Mouse (Mus musculus) midbrain, postnatal 0 days (tissue): ENCODE results near the gene Sipa1l1. TPM values are rescaled to one million over a fixed set of nuclear protein-coding genes. Genes with fewer than 3 reads are reported as not detected.
A peak's percentile ranks its signal among the peaks of the same experiment; 100 is the strongest.

ENCODE experiments used
- ATAC-seq: fragments of 200-750 bp; cut with Nextera tagmentation; 2 replicates; pipeline ENCODE4 v1.8.0; 2017; ENCODE audit warnings: moderate number of reproducible peaks, mild to moderate bottlenecking, moderate TSS enrichment, moderate library complexity; ENCODE audit not compliant: low FRiP score
- DNase-seq: peaks from one replicate; pipeline ENCODE4 v3.0.0-alpha.2; 2015; ENCODE audit warnings: low spot score
- H3K27ac ChIP-seq: fragments of 300-500 bp; sonication (generic); 2 replicates; pipeline ENCODE4 v1.5.1; 2014; ENCODE audit warnings: low read depth, mild to moderate bottlenecking, low read length, mixed read lengths
- H3K27me3 ChIP-seq: fragments of 300-500 bp; sonication (generic); 2 replicates; pipeline ENCODE4 v1.6.1; 2014; ENCODE audit warnings: low read length, control low read depth, mixed read lengths; ENCODE audit not compliant: insufficient read depth
- H3K36me3 ChIP-seq: fragments of 300-500 bp; sonication (generic); 2 replicates; pipeline ENCODE4 v1.6.1; 2014; ENCODE audit warnings: low read length, control low read depth, mixed read lengths; ENCODE audit not compliant: insufficient read depth
- H3K4me1 ChIP-seq: fragments of 300-500 bp; sonication (generic); 2 replicates; pipeline ENCODE4 v1.6.1; 2014; ENCODE audit warnings: mild to moderate bottlenecking, control low read depth, antibody characterized with exemption, low read length, mixed read lengths; ENCODE audit not compliant: insufficient read depth
- H3K4me2 ChIP-seq: fragments of 300-500 bp; sonication (generic); 2 replicates; pipeline ENCODE4 v1.6.1; 2014; ENCODE audit warnings: low read depth, mild to moderate bottlenecking, low read length, mixed read lengths; ENCODE audit not compliant: poor library complexity, severe bottlenecking
- H3K4me3 ChIP-seq: fragments of 300-500 bp; sonication (generic); 2 replicates; pipeline ENCODE4 v1.5.1; 2014; ENCODE audit warnings: low read depth, mild to moderate bottlenecking, low read length, moderate library complexity
- H3K9ac ChIP-seq: fragments of 300-500 bp; sonication (generic); replicated peaks from 2 replicates; pipeline ENCODE4 v1.6.1; 2014; ENCODE audit warnings: mild to moderate bottlenecking, low read length, moderate library complexity, mixed read lengths; ENCODE audit not compliant: poor library complexity, severe bottlenecking
- H3K9me3 ChIP-seq: fragments of 300-500 bp; sonication (generic); 2 replicates; pipeline ENCODE4 v1.6.1; 2016; ENCODE audit warnings: low read length, control low read depth
- CTCF ChIP-seq: IDR thresholded peaks from 2 replicates; pipeline ENCODE4 v1.5.1; 2016; ENCODE audit warnings: antibody characterized with exemption, mild to moderate bottlenecking
- WGBS: fragments of 180-500 bp; shearing (Covaris S2); extraction: QIAGEN DNeasy Blood & Tissue Kit; methylation state at CpG from one replicate; pipeline ENCODE4 v1.1.7; 2014; 5-methylcytosine and 5-hydroxymethylcytosine counted together
- polyA plus RNA-seq: library from polyadenylated mRNA; unstranded; fragments of >200 nt; fragmentation: Nextera tagmentation; extraction: Ambion mirVana; gene quantifications from 2 replicates; pipeline ENCODE4 v1.2.1, GENCODE M21; 2015
- total RNA-seq: library from RNA; depleted of rRNA; stranded (reverse); fragments of >200 nt; gene quantifications from 2 replicates; pipeline ENCODE4 v1.2.3, GENCODE M21; 2014

The Sipa1l1 gene
- total and polyA plus RNA-seq, 2 experiments from 2014 or later: 7.1 to 22.2 TPM

DNA sequence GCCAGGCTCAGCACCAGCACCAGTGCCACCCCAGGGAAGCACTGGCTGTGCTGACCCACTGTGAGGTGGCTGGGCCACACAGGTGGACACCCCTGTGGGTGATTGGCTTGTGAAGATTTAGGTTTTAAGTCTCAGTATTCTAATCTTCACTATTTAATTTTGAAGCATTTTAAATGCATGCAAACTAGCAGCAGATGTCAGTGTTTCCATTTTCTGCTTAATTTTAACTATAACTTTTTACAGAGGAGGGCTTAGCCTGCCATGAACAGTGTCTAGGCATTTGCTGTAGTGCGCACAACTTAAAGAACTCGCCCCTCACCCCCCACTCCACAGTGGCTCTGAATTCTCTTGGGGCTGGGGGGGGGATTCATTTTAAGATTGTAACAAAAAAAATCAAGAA is 152.7 kb downstream of the Sipa1l1 start:
- no peaks in the 10 kb centered on the region for H3K9me3 ChIP-seq
- no peak overlapping the region for H3K9ac ChIP-seq
- no peak for DNase-seq
- H3K4me2 ChIP-seq: no peak overlapping the region
- H3K4me3 ChIP-seq: no peak overlapping the region
- peak; percentile 57 for TF ChIP-seq CTCF
- no peaks in the 10 kb centered on the region for H3K36me3 ChIP-seq
- no peak overlapping the region for H3K27ac ChIP-seq
- WGBS: 89% methylated on average over 2 of the region's 2 CpGs
- H3K27me3 ChIP-seq: no peaks in the 10 kb centered on the region
- no peaks in the 10 kb centered on the region for H3K4me1 ChIP-seq
- ATAC-seq: no peak

DNA sequence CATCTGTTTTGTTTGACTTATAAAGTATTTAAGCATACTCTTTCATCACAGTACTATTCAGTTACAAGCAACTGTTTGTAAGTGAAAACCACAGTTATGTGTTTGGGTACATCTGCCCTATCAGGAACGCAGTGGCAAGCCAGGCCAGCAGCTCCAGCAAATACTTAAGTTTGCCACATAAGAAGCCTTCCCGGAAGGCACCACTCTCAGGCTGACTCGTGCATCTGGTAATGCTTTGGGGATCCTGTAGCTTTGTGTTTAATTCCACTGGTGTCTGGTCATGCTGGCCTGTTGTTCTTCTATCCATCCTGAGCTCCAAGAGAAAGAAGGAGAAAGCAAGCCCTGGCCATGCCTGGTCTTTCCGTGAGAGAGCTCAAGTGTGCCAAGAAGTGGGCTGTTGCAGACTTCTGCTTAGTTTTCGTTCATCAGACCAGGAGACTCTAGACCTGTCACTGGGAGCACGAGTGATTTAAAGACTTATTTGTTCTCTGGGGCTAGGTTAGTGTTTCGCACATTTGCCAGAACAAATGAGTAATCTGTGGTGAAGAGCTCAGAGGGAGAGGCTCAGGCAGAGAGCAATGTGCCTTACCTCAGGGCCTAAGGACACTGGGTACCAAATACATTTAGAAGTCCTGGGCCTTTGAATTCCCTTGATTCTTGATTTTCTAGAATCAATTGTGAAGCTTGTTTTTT is 153.8 kb downstream of the Sipa1l1 start:
- WGBS: 76% methylated on average over 7 of the region's 7 CpGs
- no peaks in the 10 kb centered on the region for H3K36me3 ChIP-seq

GRCm38 (mm10) chr12:82324621-82325020 is 155.5 kb downstream of the Sipa1l1 start:
- Histone ChIP-seq H3K9me3 (no peaks in the 10 kb centered on the region), H3K4me1 (no peaks in the 10 kb centered on the region), H3K4me2 (no peak overlapping the region), H3K4me3 (no peak overlapping the region), H3K36me3 (no peaks in the 10 kb centered on the region), H3K27me3 (no peaks in the 10 kb centered on the region), H3K27ac (no peak overlapping the region), H3K9ac (no peak overlapping the region)
- no peak for TF ChIP-seq CTCF
- ATAC-seq (no peak), DNase-seq (no peak)
- 69% methylated on average over 5 of the region's 5 CpGs for WGBS

More for the DNA sequence above, 153.8 kb downstream of the Sipa1l1 start:
- Histone ChIP-seq H3K27me3 (no peaks in the 10 kb centered on the region), H3K27ac (no peak overlapping the region), H3K9ac (no peak overlapping the region), H3K4me2 (no peak overlapping the region), H3K4me3 (no peak overlapping the region), H3K4me1 (no peaks in the 10 kb centered on the region), H3K9me3 (no peaks in the 10 kb centered on the region)
- ATAC-seq (no peak), DNase-seq (no peak)
- no peak for TF ChIP-seq CTCF

DNA sequence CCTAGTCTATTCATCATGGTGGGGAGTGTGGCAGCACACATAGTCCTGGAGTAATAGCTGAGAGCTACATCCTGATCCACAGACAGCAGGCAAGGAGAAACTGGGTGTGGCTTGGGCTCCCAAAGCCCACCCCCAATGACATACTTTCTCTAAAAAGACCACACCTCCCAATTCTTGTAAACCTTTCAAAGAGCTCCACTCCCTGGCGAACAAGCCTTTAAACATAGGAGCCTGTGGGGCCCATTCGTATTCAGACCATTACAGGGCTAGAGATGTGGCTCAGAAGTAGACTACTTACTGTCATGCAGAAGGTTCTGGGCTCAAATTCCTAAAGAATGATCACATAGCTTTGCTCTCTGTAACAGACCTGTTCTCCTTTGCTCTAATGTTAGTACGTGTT is 156.4 kb downstream of the Sipa1l1 start:
- no peaks in the 10 kb centered on the region for H3K36me3 ChIP-seq
- DNase-seq: no peak
- no peak overlapping the region for H3K9ac ChIP-seq
- no peak overlapping the region for H3K4me2 ChIP-seq
- 92% methylated on average over 3 of the region's 3 CpGs for WGBS
- no peak for TF ChIP-seq CTCF
- no peaks in the 10 kb centered on the region for H3K9me3 ChIP-seq
- no peaks in the 10 kb centered on the region for H3K4me1 ChIP-seq
- H3K27ac ChIP-seq: no peak overlapping the region
- no peak for ATAC-seq
- no peaks in the 10 kb centered on the region for H3K27me3 ChIP-seq
- H3K4me3 ChIP-seq: no peak overlapping the region

DNA sequence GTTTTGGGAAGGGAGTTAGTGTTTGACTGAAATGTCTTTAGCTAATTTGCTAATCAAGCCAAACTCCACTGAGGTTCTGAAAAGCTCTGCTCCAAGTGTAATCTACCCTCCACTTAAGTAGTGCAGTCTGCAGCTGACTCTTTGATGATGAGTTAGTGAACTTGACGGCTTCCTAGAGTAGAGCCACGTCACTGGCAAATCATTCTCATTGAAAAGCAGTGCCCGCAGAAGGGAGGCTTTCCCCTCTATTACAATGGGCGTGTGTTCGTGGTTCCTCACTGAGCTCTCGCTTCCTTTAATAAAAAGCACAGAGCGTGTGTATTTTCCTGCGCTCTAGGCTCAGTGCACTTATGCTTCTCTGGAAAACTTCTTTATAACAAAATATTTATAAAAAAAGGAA is 157.3 kb downstream of the Sipa1l1 start:
- Histone ChIP-seq H3K9me3 (no peaks in the 10 kb centered on the region), H3K4me2 (no peak overlapping the region), H3K9ac (no peak overlapping the region), H3K27ac (no peak overlapping the region), H3K4me1 (no peaks in the 10 kb centered on the region), H3K4me3 (no peak overlapping the region), H3K27me3 (no peaks in the 10 kb centered on the region), H3K36me3 (no peaks in the 10 kb centered on the region)
- ATAC-seq: no peak
- no peak for TF ChIP-seq CTCF
- 56% methylated on average over 8 of the region's 8 CpGs for WGBS
- no peak for DNase-seq

DNA sequence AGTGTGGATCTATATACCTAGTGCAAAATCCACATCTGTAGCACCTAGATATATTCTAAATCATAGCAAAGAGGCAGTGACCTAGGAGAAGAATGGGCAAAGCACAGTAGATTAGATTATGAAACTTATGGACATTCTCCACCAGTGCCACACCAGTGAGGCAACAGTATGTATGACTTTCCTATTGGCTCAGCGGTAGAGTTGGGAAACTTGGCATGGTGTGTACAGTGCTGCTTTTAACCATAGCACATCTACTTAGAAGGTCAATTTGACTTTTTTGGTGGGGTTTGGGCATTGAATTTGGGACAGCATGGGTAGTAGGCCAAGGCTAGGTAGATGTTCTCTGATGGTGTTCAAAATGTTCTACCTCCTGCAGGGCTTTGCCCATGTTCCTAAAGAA is 159.0 kb downstream of the Sipa1l1 start:
- Histone ChIP-seq H3K27me3 (no peaks in the 10 kb centered on the region), H3K9me3 (no peaks in the 10 kb centered on the region), H3K9ac (no peak overlapping the region), H3K4me2 (no peak overlapping the region), H3K27ac (no peak overlapping the region), H3K4me1 (no peaks in the 10 kb centered on the region), H3K36me3 (no peaks in the 10 kb centered on the region), H3K4me3 (no peak overlapping the region)
- 100% methylated on average over 1 of the region's 1 CpGs for WGBS
- no peak for TF ChIP-seq CTCF
- DNase-seq (no peak), ATAC-seq (no peak)
